Mouse (Mus musculus) ovary, postnatal 10 days (tissue): ENCODE results near the gene Stac3.
A peak's percentile ranks its signal among the peaks of the same experiment; 100 is the strongest.

ENCODE experiments used
- DNase-seq: peaks from one replicate; pipeline ENCODE4 v3.0.0; 2022; ENCODE audit warnings: low spot score

Gene Stac3

GRCm38 (mm10) chr10:127509837-127510701 is 8.6 kb downstream of the Stac3 start:
- DNase-seq: no peak

GRCm38 (mm10) chr10:127510895-127511617 is 9.6 kb downstream of the Stac3 start:
- no peak for DNase-seq

- no peak for DNase-seq
These were observed 10.3 kb downstream of the Stac3 start for GRCm38 (mm10) chr10:127511634-127512306.

GRCm38 (mm10) chr10:127512307-127512666 is 10.8 kb downstream of the Stac3 start:
- DNase-seq: no peak

- peak; percentile 87 for DNase-seq
These were observed 11.3 kb downstream of the Stac3 start for GRCm38 (mm10) chr10:127512813-127513212.

GRCm38 (mm10) chr10:127513501-127514091 is 12.1 kb downstream of the Stac3 start:
- DNase-seq: no peak

- DNase-seq: no peak
These were observed 12.7 kb downstream of the Stac3 start for GRCm38 (mm10) chr10:127514111-127514698.

- no peak for DNase-seq
These were observed 13.3 kb downstream of the Stac3 start, which contains the start of gene Ndufa4l2 for GRCm38 (mm10) chr10:127514764-127515163. Gene Ndufa4l2 (plus strand): TSS chr10:127514967.

- no peak for DNase-seq
These were observed 13.9 kb downstream of the Stac3 start for GRCm38 (mm10) chr10:127515271-127515982.

GRCm38 (mm10) chr10:127515983-127516459 is 14.5 kb downstream of the Stac3 start:
- DNase-seq: no peak

- DNase-seq: no peak
These were observed 15.2 kb downstream of the Stac3 start for GRCm38 (mm10) chr10:127516576-127517260.

GRCm38 (mm10) chr10:127517941-127518340 is 16.5 kb downstream of the Stac3 start:
- DNase-seq: no peak

- DNase-seq: no peak
These were observed 17.7 kb downstream of the Stac3 start for GRCm38 (mm10) chr10:127519041-127519701.

GRCm38 (mm10) chr10:127519903-127520713 is 18.6 kb downstream of the Stac3 start:
- no peak for DNase-seq

- DNase-seq: no peak
These were observed 19.4 kb downstream of the Stac3 start for GRCm38 (mm10) chr10:127520714-127521357.

GRCm38 (mm10) chr10:127521611-127522080 is 20.2 kb downstream of the Stac3 start:
- no peak for DNase-seq

- peak; percentile 59 for DNase-seq
These were observed 20.6 kb downstream of the Stac3 start, which contains the start of gene Shmt2 for GRCm38 (mm10) chr10:127522088-127522581. Gene Shmt2 (minus strand): TSS chr10:127522444.
